Mouse (Mus musculus) heart, adult 2 months (tissue): ENCODE measurements around the gene Mprip.

Experiments
- CTCF ChIP-seq: fragments of 200-600 bp; IDR thresholded peaks from 2 replicates; pipeline ENCODE4 v1.8.1; 2022; ENCODE audit warnings: antibody characterized with exemption, mild to moderate bottlenecking, moderate library complexity
- POLR2A ChIP-seq: fragments of 200-500 bp; IDR thresholded peaks from 2 replicates; pipeline ENCODE4 v1.6.1; 2011; ENCODE audit warnings: mild to moderate bottlenecking, low read depth, low read length, control low read depth; ENCODE audit not compliant: insufficient read depth

DNA sequence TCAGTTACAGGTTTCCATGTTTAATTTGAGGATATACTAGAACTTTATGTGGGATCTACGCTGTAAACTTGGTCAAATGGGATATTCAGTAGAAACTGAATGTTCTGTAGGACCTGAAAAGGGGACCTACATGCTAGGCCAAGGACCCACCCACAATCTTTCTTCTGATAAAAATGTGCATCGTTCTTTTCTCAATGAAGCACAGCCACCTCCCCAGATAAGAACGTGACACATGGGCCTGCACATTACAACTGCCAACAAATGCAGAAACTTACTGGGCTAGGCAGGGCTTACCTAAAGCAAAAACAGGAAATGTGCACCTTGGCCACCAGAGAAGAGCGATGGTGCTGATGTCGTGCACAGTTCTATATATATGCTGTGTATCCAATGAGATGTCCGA, 93.4 kb downstream of the Mprip start:
- TF ChIP-seq CTCF, result no peak
- no peak for TF ChIP-seq POLR2A
